ENCODE assay signal across 10 mouse cellular contexts in genomic region chrX:52971211-52972006, GRCm38 (mm10). TPM values are rescaled to one million over a fixed set of nuclear protein-coding genes. Genes with fewer than 3 reads are reported as not detected.
DNase-seq lines count a peak whose midpoint lies in the region; ATAC-seq and TF ChIP-seq lines count a peak whose summit lies in the region.
"Had no signal": no experiment of that assay in that cellular context is flagged by ENCODE, and none has a peak within 500 bp of the region (broad histone marks: within the 10 kb centered on the region; RNA-seq: fewer than 3 reads in every experiment).

No protein-coding gene starts in this region.

- no peaks in the 10 kb centered on the region for H3K27me3 ChIP-seq in lung, embryonic 14.5 days (ENCODE audit: insufficient read depth, low read length)
- H3K27me3 ChIP-seq in stomach, embryonic 16.5 days (ENCODE audit: control insufficient read depth, insufficient read depth, low read length) = no peaks in the 10 kb centered on the region
- H3K27me3 ChIP-seq in midbrain, embryonic 11.5 days (ENCODE audit: control insufficient read depth, insufficient read depth, low read length) = no peaks in the 10 kb centered on the region
- H3K27me3 ChIP-seq: embryonic facial prominence, embryonic 15.5 days; midbrain, embryonic 12.5 days had no signal

- ATAC-seq in lung, embryonic 14.5 days (ENCODE audit: insufficient read depth) = peak; percentile 69
- peak; percentile 86 for ATAC-seq in stomach, embryonic 16.5 days (ENCODE audit: insufficient read depth, low FRiP score)
- no peak for ATAC-seq in midbrain, embryonic 11.5 days (ENCODE audit: low FRiP score)

- H3K4me2 ChIP-seq in lung, embryonic 14.5 days = no peak overlapping the region
- no peak overlapping the region for H3K4me2 ChIP-seq in stomach, embryonic 16.5 days (ENCODE audit: low read depth, low read length)
- H3K4me2 ChIP-seq in midbrain, embryonic 11.5 days = no peak overlapping the region
- H3K4me2 ChIP-seq: embryonic facial prominence, embryonic 15.5 days; midbrain, embryonic 12.5 days had no signal

- no peak overlapping the region for H3K4me3 ChIP-seq in lung, embryonic 14.5 days (ENCODE audit: low read depth, low read length)
- H3K4me3 ChIP-seq in stomach, embryonic 16.5 days (replicated peaks; ENCODE audit: low read length) = no peak overlapping the region
- no peak overlapping the region for H3K4me3 ChIP-seq in midbrain, embryonic 11.5 days (ENCODE audit: low read depth, low read length)
- H3K4me3 ChIP-seq: embryonic facial prominence, embryonic 15.5 days; midbrain, embryonic 12.5 days had no signal

- peak; percentile 7 for DNase-seq in gastrocnemius, postnatal 25 days
- DNase-seq in gastrocnemius, postnatal 4 days (ENCODE audit: low spot score in 2 of 2) = no peak
- peak; percentile 50 to 67 for DNase-seq in heart, adult 9 months (ENCODE audit: low spot score in 2 of 2)
- peak; percentile 15 for DNase-seq in lung, embryonic 14.5 days
- DNase-seq in midbrain, embryonic 11.5 days (ENCODE audit: low spot score, missing footprints) = no peak
- DNase-seq in cerebellum, adult 8-10 months = no peak
- DNase-seq in kidney, adult 11 months = no peak

- no peak for TF ChIP-seq CTCF in lung, embryonic 14.5 days (IDR thresholded peaks at IDR 0.05; ENCODE audit: low read depth)

- no peak overlapping the region for H3K27ac ChIP-seq in lung, embryonic 14.5 days (ENCODE audit: low read depth)
- no peak overlapping the region for H3K27ac ChIP-seq in stomach, embryonic 16.5 days (ENCODE audit: low read length)
- H3K27ac ChIP-seq in midbrain, embryonic 11.5 days (ENCODE audit: low read depth, low read length) = no peak overlapping the region
- H3K27ac ChIP-seq: embryonic facial prominence, embryonic 15.5 days; midbrain, embryonic 12.5 days had no signal

- 30% methylated on average over 3 of the region's 3 CpGs for WGBS in lung, embryonic 14.5 days
- 43% methylated on average over 3 of the region's 3 CpGs for WGBS in stomach, embryonic 16.5 days
- 77% methylated on average over 3 of the region's 3 CpGs for WGBS in midbrain, embryonic 11.5 days

- H3K9ac ChIP-seq in lung, embryonic 14.5 days = no peak overlapping the region
- H3K9ac ChIP-seq in stomach, embryonic 16.5 days (ENCODE audit: low read length) = no peak overlapping the region
- no peak overlapping the region for H3K9ac ChIP-seq in midbrain, embryonic 11.5 days (ENCODE audit: low read length)
- H3K9ac ChIP-seq: embryonic facial prominence, embryonic 15.5 days; midbrain, embryonic 12.5 days had no signal

- no peaks in the 10 kb centered on the region for H3K4me1 ChIP-seq in lung, embryonic 14.5 days (ENCODE audit: insufficient read depth)
- no peaks in the 10 kb centered on the region for H3K4me1 ChIP-seq in stomach, embryonic 16.5 days (ENCODE audit: control insufficient read depth, insufficient read depth, low read length)
- no peaks in the 10 kb centered on the region for H3K4me1 ChIP-seq in midbrain, embryonic 11.5 days (ENCODE audit: control insufficient read depth, insufficient read depth, low read length)
- H3K4me1 ChIP-seq: embryonic facial prominence, embryonic 15.5 days; midbrain, embryonic 12.5 days had no signal

- H3K9me3 ChIP-seq in lung, embryonic 14.5 days (ENCODE audit: low read depth, low read length) = no peaks in the 10 kb centered on the region
- no peaks in the 10 kb centered on the region for H3K9me3 ChIP-seq in stomach, embryonic 16.5 days (replicated peaks; ENCODE audit: control insufficient read depth, low read length)
- no peaks in the 10 kb centered on the region for H3K9me3 ChIP-seq in midbrain, embryonic 11.5 days (ENCODE audit: control insufficient read depth, low read length)
- H3K9me3 ChIP-seq: embryonic facial prominence, embryonic 15.5 days; midbrain, embryonic 12.5 days had no signal

- H3K36me3 ChIP-seq in lung, embryonic 14.5 days (ENCODE audit: insufficient read depth) = no peaks in the 10 kb centered on the region
- no peaks in the 10 kb centered on the region for H3K36me3 ChIP-seq in stomach, embryonic 16.5 days (ENCODE audit: control insufficient read depth, insufficient read depth, low read length)
- H3K36me3 ChIP-seq in midbrain, embryonic 11.5 days (ENCODE audit: control insufficient read depth, insufficient read depth, low read length) = no peaks in the 10 kb centered on the region
- H3K36me3 ChIP-seq: embryonic facial prominence, embryonic 15.5 days; midbrain, embryonic 12.5 days had no signal

RNA-seq across cellular contexts. Expression of gene Hprt, which starts 16.5 kb away (rescaled TPM):
- total RNA-seq in gastrocnemius, postnatal 25 days (2021) = 10 to 100 TPM; 19.6 to 21.2 TPM
- total RNA-seq in gastrocnemius, postnatal 4 days (2021) = 10 to 100 TPM; 50.9 to 69.7 TPM
- polyA plus RNA-seq in lung, embryonic 14.5 days (2014; fragmentation: Nextera tagmentation; extraction: Ambion mirVana) = 157 and 176 TPM in 2 replicates
- polyA plus RNA-seq in stomach, embryonic 16.5 days (2015; fragmentation: Nextera tagmentation; extraction: Ambion mirVana) = 224 and 230 TPM in 2 replicates
- polyA plus RNA-seq in midbrain, embryonic 11.5 days (2014; fragmentation: Nextera tagmentation; extraction: Ambion mirVana) = 75.3 and 76.5 TPM in 2 replicates

RNA-seq across cellular contexts. Expression of gene Phf6, which starts 59.3 kb away (rescaled TPM):
- 1 to 10 TPM; 2.7 to 3.6 TPM for total RNA-seq in gastrocnemius, postnatal 25 days (2021)
- 10 to 100 TPM in 1 of 2 experiments, 1 to 10 TPM in 1; 8.9 to 12.7 TPM for total RNA-seq in gastrocnemius, postnatal 4 days (2021)
- polyA plus RNA-seq in lung, embryonic 14.5 days (2014; fragmentation: Nextera tagmentation; extraction: Ambion mirVana) = 55.1 and 56.5 TPM in 2 replicates
- polyA plus RNA-seq in stomach, embryonic 16.5 days (2015; fragmentation: Nextera tagmentation; extraction: Ambion mirVana) = 28.6 and 31.2 TPM in 2 replicates
- polyA plus RNA-seq in midbrain, embryonic 11.5 days (2014; fragmentation: Nextera tagmentation; extraction: Ambion mirVana) = 125 and 140 TPM in 2 replicates

Comparison
In these comparisons a context has a peak if more than half of its experiments do, and no peak if none do; other contexts are left out.
1. DNase-seq: peak in gastrocnemius, postnatal 25 days (single experiment), heart, adult 9 months (2 of 2) and lung, embryonic 14.5 days (single experiment); none in gastrocnemius, postnatal 4 days (0 of 2), midbrain, embryonic 11.5 days (single experiment), cerebellum, adult 8-10 months (single experiment) and kidney, adult 11 months (single experiment).